Mouse (Mus musculus) forebrain, embryonic 14.5 days (tissue): ENCODE data around the gene Cyp4f39. TPM values are rescaled to one million over a fixed set of nuclear protein-coding genes. Genes with fewer than 3 reads are reported as not detected.

Experiments
- ATAC-seq: fragments of 200-750 bp; cut with Nextera tagmentation; 2 replicates; pipeline ENCODE4 v1.8.0; 2017; ENCODE audit warnings: mild to moderate bottlenecking, moderate library complexity
- DNase-seq: peaks from one replicate; pipeline ENCODE4 v3.0.0-alpha.2; 2015; ENCODE audit warnings: low spot score
- H3K27ac ChIP-seq: fragments of 300-500 bp; sonication (generic); 2 replicates; pipeline ENCODE4 v1.5.1; 2014; ENCODE audit warnings: low read depth, mild to moderate bottlenecking, control low read depth, low read length, moderate library complexity
- H3K27me3 ChIP-seq: fragments of 300-500 bp; sonication (generic); replicated peaks from 2 replicates; pipeline ENCODE4 v1.6.1; 2014; ENCODE audit warnings: low read length, control low read depth, mixed read lengths; ENCODE audit not compliant: control insufficient read depth, insufficient read depth
- H3K36me3 ChIP-seq: fragments of 300-500 bp; sonication (generic); 2 replicates; pipeline ENCODE4 v1.6.1; 2014; ENCODE audit warnings: low read length, control low read depth; ENCODE audit not compliant: control insufficient read depth, insufficient read depth
- H3K4me1 ChIP-seq: fragments of 300-500 bp; sonication (generic); 2 replicates; pipeline ENCODE4 v1.6.1; 2014; ENCODE audit warnings: antibody characterized with exemption, low read length, control low read depth; ENCODE audit not compliant: control insufficient read depth, insufficient read depth
- H3K4me2 ChIP-seq: fragments of 300-500 bp; sonication (generic); 2 replicates; pipeline ENCODE4 v1.6.1; 2014; ENCODE audit warnings: mild to moderate bottlenecking, control low read depth, low read length
- H3K4me3 ChIP-seq: fragments of 300-500 bp; sonication (generic); 2 replicates; pipeline ENCODE4 v1.5.1; 2014; ENCODE audit warnings: low read depth, low read length, control low read depth
- H3K9ac ChIP-seq: fragments of 300-500 bp; sonication (generic); 2 replicates; pipeline ENCODE4 v1.6.1; 2014; ENCODE audit warnings: mild to moderate bottlenecking, low read length, control low read depth, moderate library complexity
- H3K9me3 ChIP-seq: fragments of 300-500 bp; sonication (generic); replicated peaks from 2 replicates; pipeline ENCODE4 v1.6.1; 2016; ENCODE audit warnings: low read length, control low read depth, mixed read lengths; ENCODE audit not compliant: control insufficient read depth
- WGBS: fragments of 180-500 bp; shearing (Covaris S2); extraction: QIAGEN DNeasy Blood & Tissue Kit; methylation state at CpG from one replicate; pipeline ENCODE4 v1.1.7; 2014; 5-methylcytosine and 5-hydroxymethylcytosine counted together
- polyA plus RNA-seq: library from polyadenylated mRNA; unstranded; fragments of >200 nt; fragmentation: Nextera tagmentation; extraction: Ambion mirVana; gene quantifications from 2 replicates; pipeline ENCODE4 v1.2.1, GENCODE M21; 2014

The Cyp4f39 gene
- polyA plus RNA-seq, 1 experiment from 2014 or later, result 0.33 TPM

DNA sequence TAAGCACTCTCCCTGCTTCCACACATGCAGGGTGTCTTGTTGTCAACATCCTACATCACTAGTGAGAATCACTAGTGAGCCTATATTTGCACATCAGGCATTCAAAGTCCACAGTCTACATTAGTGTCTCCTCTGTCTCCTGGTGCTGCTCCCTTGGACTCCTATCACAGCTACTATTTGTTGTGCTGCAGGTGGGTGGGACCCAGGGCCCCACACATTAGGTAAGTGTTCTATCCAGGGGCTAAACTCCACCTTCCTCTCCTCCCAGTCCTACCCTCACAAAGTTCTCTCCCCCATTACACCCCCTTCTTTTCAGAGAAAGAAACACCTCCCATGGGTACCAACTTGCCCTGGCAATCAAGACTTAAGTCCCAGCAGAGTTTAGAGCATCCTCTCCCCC, 25.9 kb upstream of the Cyp4f39 start:
- no peak for ATAC-seq
- no peak overlapping the region for H3K27ac ChIP-seq
- H3K4me1 ChIP-seq, result no peaks in the 10 kb centered on the region
- DNase-seq, result no peak
- H3K9me3 ChIP-seq, result no peaks in the 10 kb centered on the region
- no peaks in the 10 kb centered on the region for H3K27me3 ChIP-seq
- H3K9ac ChIP-seq, result no peak overlapping the region
- no peak overlapping the region for H3K4me2 ChIP-seq
- H3K4me3 ChIP-seq, result no peak overlapping the region
- no peaks in the 10 kb centered on the region for H3K36me3 ChIP-seq

DNA sequence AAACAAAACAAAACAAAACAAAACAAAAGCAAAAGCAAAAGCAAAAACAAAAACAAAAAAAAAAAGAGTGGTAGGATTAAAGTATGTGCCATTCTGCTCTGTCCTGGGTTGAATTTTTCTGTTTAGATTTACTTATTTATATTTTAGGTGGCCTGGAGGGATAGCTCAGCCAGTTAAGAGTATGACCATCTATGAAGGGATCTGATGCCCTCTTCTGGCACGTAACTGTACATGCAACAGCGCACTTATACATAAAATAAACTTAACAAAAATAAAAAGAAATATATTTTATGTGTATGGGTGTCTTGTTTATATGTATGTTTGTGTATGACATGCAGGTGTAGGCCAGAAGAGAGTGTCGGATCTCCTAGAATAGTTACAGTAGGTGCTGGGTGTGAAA, 20.6 kb upstream of the Cyp4f39 start:
- Histone ChIP-seq H3K4me2 (no peak overlapping the region), H3K4me1 (no peaks in the 10 kb centered on the region), H3K36me3 (no peaks in the 10 kb centered on the region), H3K9ac (no peak overlapping the region), H3K9me3 (no peaks in the 10 kb centered on the region), H3K4me3 (no peak overlapping the region), H3K27ac (no peak overlapping the region), H3K27me3 (no peaks in the 10 kb centered on the region)
- ATAC-seq (no peak), DNase-seq (peak; percentile 60)
- 53% methylated on average over 3 of the region's 3 CpGs for WGBS

DNA sequence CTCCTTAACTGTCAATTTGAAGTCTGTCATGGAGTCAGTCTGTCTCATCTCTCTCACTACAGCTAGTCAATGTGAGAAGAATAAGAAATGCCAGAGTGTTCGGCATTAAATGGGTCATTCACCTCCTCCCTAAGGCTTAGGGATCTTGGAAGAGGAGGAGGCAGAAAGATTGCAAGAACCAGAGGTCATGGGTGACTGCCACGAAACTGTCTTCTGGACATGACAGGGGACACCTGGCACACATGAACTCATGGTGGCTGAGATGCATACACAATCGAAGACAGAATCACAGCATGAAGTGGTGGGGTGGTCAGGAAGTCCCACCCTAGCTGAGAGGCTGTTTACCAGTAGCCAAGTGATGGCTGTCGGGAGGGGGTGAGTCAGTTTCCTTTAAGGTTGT, 18.2 kb upstream of the Cyp4f39 start:
- no peaks in the 10 kb centered on the region for H3K9me3 ChIP-seq
- H3K27ac ChIP-seq, result no peak overlapping the region
- no peak for ATAC-seq
- DNase-seq, result no peak
- WGBS, result 80% methylated on average over 4 of the region's 4 CpGs
- H3K36me3 ChIP-seq, result no peaks in the 10 kb centered on the region
- no peak overlapping the region for H3K9ac ChIP-seq
- H3K27me3 ChIP-seq, result no peaks in the 10 kb centered on the region
- H3K4me1 ChIP-seq, result no peaks in the 10 kb centered on the region
- H3K4me2 ChIP-seq, result no peak overlapping the region
- H3K4me3 ChIP-seq, result no peak overlapping the region

DNA sequence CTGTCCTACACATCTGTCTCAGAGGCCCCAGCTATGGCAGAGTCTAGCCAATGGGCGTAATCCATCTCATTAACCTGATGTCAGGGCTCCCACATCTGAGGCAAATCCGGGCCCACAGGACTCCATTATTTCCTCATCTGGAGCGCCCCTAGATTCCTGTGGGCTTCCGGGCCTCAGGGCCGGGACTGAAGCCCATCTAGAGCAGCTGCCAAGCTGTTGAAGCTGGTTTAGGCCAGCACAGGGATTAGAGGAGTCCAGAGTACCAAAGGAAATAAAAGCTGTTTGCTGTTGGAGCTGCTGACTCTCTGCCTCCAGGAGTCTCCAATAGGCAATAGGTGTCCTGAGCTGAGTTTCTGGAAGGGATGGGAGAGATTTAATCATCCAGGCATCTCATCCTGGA, 17.4 kb upstream of the Cyp4f39 start:
- DNase-seq, result no peak
- no peaks in the 10 kb centered on the region for H3K36me3 ChIP-seq
- no peak overlapping the region for H3K4me2 ChIP-seq
- H3K9me3 ChIP-seq, result no peaks in the 10 kb centered on the region
- WGBS, result 61% methylated on average over 5 of the region's 5 CpGs
- no peak for ATAC-seq
- H3K27ac ChIP-seq, result no peak overlapping the region
- no peaks in the 10 kb centered on the region for H3K4me1 ChIP-seq
- H3K9ac ChIP-seq, result no peak overlapping the region
- H3K4me3 ChIP-seq, result no peak overlapping the region
- H3K27me3 ChIP-seq, result no peaks in the 10 kb centered on the region

DNA sequence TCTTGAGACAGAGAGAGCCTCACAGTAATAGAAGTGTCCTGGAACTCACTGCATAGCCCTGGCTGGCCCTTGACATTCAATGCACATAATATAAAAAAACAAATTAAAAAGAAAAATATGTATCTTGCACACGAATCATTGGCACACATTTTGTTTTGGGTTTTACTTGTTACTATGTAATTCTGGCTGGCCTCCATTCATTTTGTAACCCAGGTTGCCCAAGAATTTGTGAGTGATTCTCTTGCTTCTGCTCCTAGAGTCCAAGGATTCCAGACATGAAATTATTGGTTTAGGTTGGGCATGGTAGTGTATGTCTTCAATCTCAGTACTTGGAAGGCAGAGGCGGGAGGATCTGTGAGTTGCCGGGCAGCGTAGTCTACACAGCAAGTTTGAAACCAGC, 15.4 kb upstream of the Cyp4f39 start:
- no peak for DNase-seq
- H3K9ac ChIP-seq, result no peak overlapping the region
- 94% methylated on average over 4 of the region's 4 CpGs for WGBS
- no peak overlapping the region for H3K4me2 ChIP-seq
- H3K27me3 ChIP-seq, result no peaks in the 10 kb centered on the region
- no peak overlapping the region for H3K27ac ChIP-seq
- no peaks in the 10 kb centered on the region for H3K36me3 ChIP-seq
- H3K9me3 ChIP-seq, result no peaks in the 10 kb centered on the region
- ATAC-seq, result no peak
- no peak overlapping the region for H3K4me3 ChIP-seq
- no peaks in the 10 kb centered on the region for H3K4me1 ChIP-seq

DNA sequence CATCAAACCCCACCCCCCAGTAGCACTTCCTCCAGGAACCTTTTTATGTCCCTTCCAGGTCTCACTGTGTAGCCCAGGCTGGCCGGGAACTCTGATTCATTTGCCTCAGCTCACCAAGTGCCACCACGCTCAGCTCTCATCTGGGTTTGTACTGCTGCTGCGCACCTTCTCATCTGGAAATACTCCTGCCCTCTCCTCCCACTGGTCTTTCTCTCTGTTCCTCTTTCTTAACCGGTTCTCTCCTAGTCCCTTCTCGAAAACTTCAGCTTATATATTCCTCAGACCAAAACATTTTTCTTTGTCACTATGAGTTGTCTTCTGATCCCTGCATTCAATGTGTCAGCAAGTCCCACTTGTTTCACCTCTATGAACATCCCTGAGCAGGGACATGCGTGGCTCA, 9.3 kb upstream of the Cyp4f39 start:
- Histone ChIP-seq H3K36me3 (no peaks in the 10 kb centered on the region), H3K9me3 (no peaks in the 10 kb centered on the region), H3K4me2 (no peak overlapping the region), H3K9ac (no peak overlapping the region), H3K4me3 (no peak overlapping the region), H3K27me3 (no peaks in the 10 kb centered on the region), H3K4me1 (no peaks in the 10 kb centered on the region), H3K27ac (no peak overlapping the region)
- ATAC-seq (no peak), DNase-seq (no peak)
- WGBS, result 83% methylated on average over 6 of the region's 6 CpGs

DNA sequence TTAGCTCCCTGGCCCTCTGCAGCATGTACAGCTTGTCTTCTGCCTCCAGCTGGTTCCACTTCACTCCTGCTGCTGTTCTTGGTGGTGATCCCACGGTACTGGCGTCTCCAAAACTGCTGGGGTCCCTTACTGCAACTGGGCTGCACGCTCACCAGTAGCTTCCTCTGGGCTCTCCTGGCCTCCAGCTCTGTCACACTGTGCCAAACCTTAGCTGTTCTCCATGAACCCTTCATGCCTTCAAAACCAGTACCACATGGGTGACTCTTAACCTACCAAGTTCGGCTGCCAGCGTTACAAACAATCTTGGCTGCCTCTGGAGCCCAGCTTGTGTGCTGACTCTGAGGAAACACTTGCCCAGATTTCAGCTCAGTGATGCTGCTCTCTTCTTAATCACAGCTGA, 7.5 kb upstream of the Cyp4f39 start:
- no peak overlapping the region for H3K4me3 ChIP-seq
- no peak overlapping the region for H3K27ac ChIP-seq
- 81% methylated on average over 5 of the region's 5 CpGs for WGBS
- no peaks in the 10 kb centered on the region for H3K27me3 ChIP-seq
- no peak overlapping the region for H3K4me2 ChIP-seq
- no peaks in the 10 kb centered on the region for H3K36me3 ChIP-seq
- no peak for DNase-seq
- no peaks in the 10 kb centered on the region for H3K4me1 ChIP-seq
- ATAC-seq, result no peak
- H3K9ac ChIP-seq, result no peak overlapping the region
- no peaks in the 10 kb centered on the region for H3K9me3 ChIP-seq

DNA sequence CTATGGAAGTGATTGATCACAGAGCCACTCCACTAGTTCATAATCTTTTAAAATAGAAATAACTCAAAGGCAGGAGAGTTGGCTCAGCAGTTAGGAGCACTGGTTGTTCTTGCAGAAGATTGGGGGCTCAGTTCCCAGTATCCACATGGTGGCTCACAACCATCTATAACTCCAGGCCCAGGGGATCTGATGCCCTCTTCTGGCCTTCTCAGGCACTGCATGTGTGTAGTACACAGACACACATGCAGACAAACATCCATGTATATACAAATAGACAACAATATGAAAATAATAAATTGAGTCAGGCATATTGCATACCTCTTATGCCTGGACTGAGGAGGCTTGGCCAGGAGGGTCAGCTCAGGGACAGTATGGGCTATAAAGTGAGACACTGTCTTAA, 5.3 kb upstream of the Cyp4f39 start:
- ATAC-seq (no peak), DNase-seq (no peak)
- H3K9ac ChIP-seq, result no peak overlapping the region
- no peaks in the 10 kb centered on the region; the same call in 1 of the 2 replicates for H3K4me1 ChIP-seq
- H3K27ac ChIP-seq, result no peak overlapping the region
- no peak overlapping the region for H3K4me2 ChIP-seq
- H3K4me3 ChIP-seq, result no peak overlapping the region
- no peaks in the 10 kb centered on the region for H3K27me3 ChIP-seq
- no peaks in the 10 kb centered on the region for H3K9me3 ChIP-seq
- H3K36me3 ChIP-seq, result no peaks in the 10 kb centered on the region

DNA sequence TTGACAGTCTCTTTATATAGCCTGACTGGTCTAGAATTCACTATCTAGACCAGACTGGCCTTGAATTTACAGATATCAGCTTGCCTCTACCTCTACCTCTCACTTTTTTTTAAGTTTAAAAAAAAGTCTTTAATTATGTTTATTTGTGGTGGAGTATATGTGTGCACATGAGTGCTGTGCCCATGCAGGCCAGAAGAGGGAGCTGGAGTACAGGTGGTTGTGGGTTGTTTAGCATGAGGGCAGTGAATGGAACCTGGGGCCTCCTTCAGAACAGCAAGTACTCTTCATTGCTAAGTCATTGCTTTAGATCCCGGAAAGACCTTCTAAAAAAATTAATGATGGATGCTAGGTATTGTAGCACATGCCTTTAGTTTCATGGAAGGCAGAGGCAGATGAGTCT, 3.5 kb upstream of the Cyp4f39 start:
- WGBS, result 89% methylated on average over 1 of the region's 1 CpGs
- H3K9ac ChIP-seq, result no peak overlapping the region

More for the DNA sequence above, 3.5 kb upstream of the Cyp4f39 start:
- 0 out of 2 replicates have a peak, but pooled peaks cover 4% of the 10 kb centered on the region for H3K27me3 ChIP-seq
- peaks cover 6% of the 10 kb centered on the region for H3K4me1 ChIP-seq
- H3K9me3 ChIP-seq, result no peaks in the 10 kb centered on the region
- DNase-seq (no peak), ATAC-seq (no peak)
- no peak overlapping the region for H3K4me3 ChIP-seq
- no peaks in the 10 kb centered on the region for H3K36me3 ChIP-seq
- no peak overlapping the region for H3K4me2 ChIP-seq
- H3K27ac ChIP-seq, result no peak overlapping the region
